Mouse (Mus musculus): Measurements from ENCODE around the gene Neurl2. TPM values are rescaled to one million over a fixed set of nuclear protein-coding genes. Genes with fewer than 3 reads are reported as not detected.
A peak's percentile ranks its signal among the peaks of the same experiment; 100 is the strongest.

Gene Neurl2
- polyA plus RNA-seq, 1 experiment from 2014 or later, result 4.5 TPM

- H3K4me2 ChIP-seq, result no peak overlapping the region
Observed at GRCm38 (mm10) chr2:164835164-164835563, 1.9 kb upstream of the Neurl2 start.

GRCm38 (mm10) chr2:164834531-164834930 lies 1.3 kb upstream of the Neurl2 start:
- no peak for ATAC-seq (ENCODE audit: low FRiP score)
- H3K27me3 ChIP-seq (ENCODE audit: control insufficient read depth, insufficient read depth, low read length), result no peaks in the 10 kb centered on the region
- H3K4me2 ChIP-seq, result peak overlapping the region; percentile 100
- peak overlapping the region; percentile 65 for H3K4me3 ChIP-seq (ENCODE audit: low read depth, low read length)
- no peak overlapping the region for H3K27ac ChIP-seq (ENCODE audit: low read depth, low read length)
- H3K9me3 ChIP-seq (ENCODE audit: control insufficient read depth, low read length), result no peaks in the 10 kb centered on the region
- H3K4me1 ChIP-seq (ENCODE audit: control insufficient read depth, insufficient read depth, low read length), result peaks cover 18% of the 10 kb centered on the region
- peak overlapping the region; percentile 78; the same call in 1 of the 2 replicates for H3K9ac ChIP-seq (ENCODE audit: low read length)
- 44% methylated on average over 8 of the region's 8 CpGs for WGBS
- peaks cover 2% of the 10 kb centered on the region; the same call in 1 of the 2 replicates for H3K36me3 ChIP-seq (ENCODE audit: control insufficient read depth, insufficient read depth, low read length)
- no peak for DNase-seq (ENCODE audit: low spot score, missing footprints)

More at GRCm38 (mm10) chr2:164835164-164835563, 1.9 kb upstream of the Neurl2 start:
- Histone ChIP-seq H3K27me3 (ENCODE audit: control insufficient read depth, insufficient read depth, low read length) (no peaks in the 10 kb centered on the region), H3K9me3 (ENCODE audit: control insufficient read depth, low read length) (no peaks in the 10 kb centered on the region), H3K4me1 (ENCODE audit: control insufficient read depth, insufficient read depth, low read length) (peaks cover 18% of the 10 kb centered on the region), H3K36me3 (ENCODE audit: control insufficient read depth, insufficient read depth, low read length) (peaks cover 4% of the 10 kb centered on the region; the same call in 1 of the 2 replicates), H3K4me3 (ENCODE audit: low read depth, low read length) (no peak overlapping the region), H3K9ac (ENCODE audit: low read length) (no peak overlapping the region), H3K27ac (ENCODE audit: low read depth, low read length) (no peak overlapping the region)
- WGBS, result 96% methylated on average over 4 of the region's 4 CpGs
- DNase-seq (ENCODE audit: low spot score, missing footprints) (no peak), ATAC-seq (ENCODE audit: low FRiP score) (no peak)

- DNase-seq (ENCODE audit: low spot score, missing footprints) (peak; percentile 94), ATAC-seq (ENCODE audit: low FRiP score) (peak; percentile 69)
- H3K27ac ChIP-seq (ENCODE audit: low read depth, low read length), result peak within 1 kb of the TSS; percentile 7; the same call in 1 of the 2 replicates
- H3K9ac ChIP-seq (ENCODE audit: low read length), result peak within 1 kb of the TSS; percentile 78
- peak within 1 kb of the TSS; percentile 65 for H3K4me3 ChIP-seq (ENCODE audit: low read depth, low read length)
- peak within 1 kb of the TSS; percentile 100 for H3K4me2 ChIP-seq
- H3K36me3 ChIP-seq (ENCODE audit: control insufficient read depth, insufficient read depth, low read length), result no peaks in the 10 kb centered on the region
- no peaks in the 10 kb centered on the region for H3K27me3 ChIP-seq (ENCODE audit: control insufficient read depth, insufficient read depth, low read length)
- 1% methylated on average over 35 of the region's 35 CpGs for WGBS
- H3K9me3 ChIP-seq (ENCODE audit: control insufficient read depth, low read length), result no peaks in the 10 kb centered on the region
- H3K4me1 ChIP-seq (ENCODE audit: control insufficient read depth, insufficient read depth, low read length), result peaks cover 18% of the 10 kb centered on the region
Observed at GRCm38 (mm10) chr2:164832748-164833301, 431 bp downstream of the Neurl2 start, which contains the start of gene Ctsa. Ctsa (plus strand) TSS chr2:164832873.

GRCm38 (mm10) chr2:164832032-164832747 lies 1.1 kb downstream of the Neurl2 start:
- Histone ChIP-seq H3K27me3 (ENCODE audit: control insufficient read depth, insufficient read depth, low read length) (no peaks in the 10 kb centered on the region), H3K4me2 (peak overlapping the region; percentile 100), H3K9ac (ENCODE audit: low read length) (peak overlapping the region; percentile 78), H3K4me1 (ENCODE audit: control insufficient read depth, insufficient read depth, low read length) (peaks cover 18% of the 10 kb centered on the region), H3K9me3 (ENCODE audit: control insufficient read depth, low read length) (no peaks in the 10 kb centered on the region), H3K27ac (ENCODE audit: low read depth, low read length) (no peak overlapping the region; the same call in 1 of the 2 replicates), H3K36me3 (ENCODE audit: control insufficient read depth, insufficient read depth, low read length) (peaks cover 6% of the 10 kb centered on the region; the same call in 1 of the 2 replicates), H3K4me3 (ENCODE audit: low read depth, low read length) (peak overlapping the region; percentile 65)
- WGBS, result 66% methylated on average over 16 of the region's 16 CpGs
- ATAC-seq (ENCODE audit: low FRiP score) (no peak; the same call in 1 of the 2 replicates), DNase-seq (ENCODE audit: low spot score, missing footprints) (peak; percentile 86)

GRCm38 (mm10) chr2:164831029-164831428 lies 2.2 kb downstream of the Neurl2 start:
- Histone ChIP-seq H3K4me3 (ENCODE audit: low read depth, low read length) (no peak overlapping the region), H3K9me3 (ENCODE audit: control insufficient read depth, low read length) (no peaks in the 10 kb centered on the region), H3K9ac (ENCODE audit: low read length) (no peak overlapping the region), H3K36me3 (ENCODE audit: control insufficient read depth, insufficient read depth, low read length) (peaks cover 7% of the 10 kb centered on the region; the same call in 1 of the 2 replicates), H3K4me1 (ENCODE audit: control insufficient read depth, insufficient read depth, low read length) (peaks cover 18% of the 10 kb centered on the region), H3K27ac (ENCODE audit: low read depth, low read length) (no peak overlapping the region), H3K4me2 (no peak overlapping the region), H3K27me3 (ENCODE audit: control insufficient read depth, insufficient read depth, low read length) (no peaks in the 10 kb centered on the region)
- DNase-seq (ENCODE audit: low spot score, missing footprints) (no peak), ATAC-seq (ENCODE audit: low FRiP score) (no peak)
- WGBS, result 92% methylated on average over 10 of the region's 10 CpGs

- DNase-seq (ENCODE audit: low spot score, missing footprints) (no peak), ATAC-seq (ENCODE audit: low FRiP score) (no peak)
- Histone ChIP-seq H3K9ac (ENCODE audit: low read length) (no peak overlapping the region), H3K4me2 (no peak overlapping the region), H3K4me3 (ENCODE audit: low read depth, low read length) (no peak overlapping the region), H3K4me1 (ENCODE audit: control insufficient read depth, insufficient read depth, low read length) (peaks cover 12% of the 10 kb centered on the region), H3K9me3 (ENCODE audit: control insufficient read depth, low read length) (no peaks in the 10 kb centered on the region), H3K27me3 (ENCODE audit: control insufficient read depth, insufficient read depth, low read length) (no peaks in the 10 kb centered on the region), H3K36me3 (ENCODE audit: control insufficient read depth, insufficient read depth, low read length) (peaks cover 19% of the 10 kb centered on the region), H3K27ac (ENCODE audit: low read depth, low read length) (no peak overlapping the region)
- WGBS, result 94% methylated on average over 1 of the region's 1 CpGs
Observed at GRCm38 (mm10) chr2:164829090-164829489, 4.2 kb downstream of the Neurl2 start.

GRCm38 (mm10) chr2:164828437-164828836 lies 4.8 kb downstream of the Neurl2 start, which contains the start of gene Spata25:
Spata25 (minus strand) TSS chr2:164828537.
- Histone ChIP-seq H3K9me3 (ENCODE audit: control insufficient read depth, low read length) (no peaks in the 10 kb centered on the region), H3K36me3 (ENCODE audit: control insufficient read depth, insufficient read depth, low read length) (peaks cover 19% of the 10 kb centered on the region), H3K27me3 (ENCODE audit: control insufficient read depth, insufficient read depth, low read length) (no peaks in the 10 kb centered on the region), H3K4me3 (ENCODE audit: low read depth, low read length) (no peak within 1 kb of the TSS), H3K4me1 (ENCODE audit: control insufficient read depth, insufficient read depth, low read length) (peaks cover 12% of the 10 kb centered on the region), H3K27ac (ENCODE audit: low read depth, low read length) (no peak within 1 kb of the TSS), H3K4me2 (no peak within 1 kb of the TSS), H3K9ac (ENCODE audit: low read length) (no peak within 1 kb of the TSS)
- ATAC-seq (ENCODE audit: low FRiP score) (no peak), DNase-seq (ENCODE audit: low spot score, missing footprints) (no peak)
- 88% methylated on average over 6 of the region's 6 CpGs for WGBS

- Histone ChIP-seq H3K27ac (ENCODE audit: low read depth, low read length) (no peak overlapping the region), H3K9ac (ENCODE audit: low read length) (no peak overlapping the region)
Observed at GRCm38 (mm10) chr2:164827146-164827850, 6.0 kb downstream of the Neurl2 start.

More at GRCm38 (mm10) chr2:164827146-164827850, 6.0 kb downstream of the Neurl2 start:
- DNase-seq (ENCODE audit: low spot score, missing footprints) (no peak), ATAC-seq (ENCODE audit: low FRiP score) (no peak)
- Histone ChIP-seq H3K27me3 (ENCODE audit: control insufficient read depth, insufficient read depth, low read length) (no peaks in the 10 kb centered on the region), H3K4me1 (ENCODE audit: control insufficient read depth, insufficient read depth, low read length) (peaks cover 6% of the 10 kb centered on the region; the same call in 1 of the 2 replicates), H3K4me3 (ENCODE audit: low read depth, low read length) (no peak overlapping the region), H3K36me3 (ENCODE audit: control insufficient read depth, insufficient read depth, low read length) (peaks cover 19% of the 10 kb centered on the region), H3K4me2 (no peak overlapping the region), H3K9me3 (ENCODE audit: control insufficient read depth, low read length) (no peaks in the 10 kb centered on the region)
- WGBS, result 90% methylated on average over 16 of the region's 16 CpGs

Data from midbrain, embryonic 11.5 days (tissue).